Mouse (Mus musculus): Measurements from ENCODE around the gene Ipo9. TPM values are rescaled to one million over a fixed set of nuclear protein-coding genes. Genes with fewer than 3 reads are reported as not detected.

Ipo9 gene
- polyA plus RNA-seq, 1 experiment from 2014 or later = 104 TPM

DNA sequence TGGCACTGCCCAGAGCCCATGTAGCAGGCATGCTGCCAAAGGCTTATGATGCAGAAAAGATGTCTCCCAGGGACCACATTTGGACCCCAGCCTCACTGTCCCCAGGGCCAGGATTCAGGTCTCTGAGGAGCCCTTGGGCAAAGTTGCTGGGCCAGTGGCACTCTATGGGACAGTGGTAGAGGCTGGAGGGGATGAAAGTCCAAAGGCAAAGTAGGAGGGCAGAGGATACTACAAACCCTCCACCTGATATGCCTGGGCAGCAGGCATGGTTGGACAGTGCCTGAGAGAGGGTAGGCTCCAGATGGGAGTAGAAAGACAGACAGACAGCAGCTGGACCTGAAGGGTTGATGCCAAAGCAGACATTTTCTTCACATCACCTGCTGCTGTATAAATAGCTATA is 63.9 kb downstream of the Ipo9 start:
- Histone ChIP-seq H3K4me2 (no peak overlapping the region), H3K9ac (no peak overlapping the region), H3K4me3 (no peak overlapping the region), H3K36me3 (no peaks in the 10 kb centered on the region), H3K27ac (replicated peaks) (no peak overlapping the region), H3K4me1 (replicated peaks) (peaks cover 24% of the 10 kb centered on the region), H3K9me3 (no peaks in the 10 kb centered on the region; the same call in 1 of the 2 replicates), H3K27me3 (no peaks in the 10 kb centered on the region)
- ATAC-seq (ENCODE audit: low read depth) = no peak

DNA sequence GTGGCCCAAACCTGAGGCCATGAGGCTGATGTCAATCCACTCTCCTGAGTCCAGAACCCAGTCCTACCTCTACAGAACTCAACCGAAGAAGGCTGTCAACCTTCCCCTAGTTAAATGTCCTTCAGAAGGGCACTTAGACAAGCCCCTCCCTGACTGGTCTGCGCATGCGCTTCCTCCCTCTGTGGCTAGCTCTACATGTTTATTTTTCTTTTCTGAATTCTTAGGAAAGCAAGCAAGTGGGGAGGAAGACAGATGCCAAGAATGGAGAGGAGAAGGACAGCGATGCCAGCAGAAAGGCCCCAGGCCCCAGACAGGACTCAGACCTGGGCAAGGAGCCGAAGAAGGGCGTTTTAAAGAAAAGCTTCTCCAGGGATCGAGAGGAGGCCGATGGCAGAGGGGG is 66.9 kb downstream of the Ipo9 start:
- no peak for ATAC-seq (ENCODE audit: low read depth)
- Histone ChIP-seq H3K36me3 (no peaks in the 10 kb centered on the region), H3K4me2 (no peak overlapping the region), H3K9me3 (no peaks in the 10 kb centered on the region; the same call in 1 of the 2 replicates), H3K9ac (no peak overlapping the region), H3K27me3 (no peaks in the 10 kb centered on the region), H3K27ac (replicated peaks) (no peak overlapping the region), H3K4me1 (replicated peaks) (peaks cover 8% of the 10 kb centered on the region), H3K4me3 (no peak overlapping the region)
- 83% methylated on average over 8 of the region's 8 CpGs for WGBS

DNA sequence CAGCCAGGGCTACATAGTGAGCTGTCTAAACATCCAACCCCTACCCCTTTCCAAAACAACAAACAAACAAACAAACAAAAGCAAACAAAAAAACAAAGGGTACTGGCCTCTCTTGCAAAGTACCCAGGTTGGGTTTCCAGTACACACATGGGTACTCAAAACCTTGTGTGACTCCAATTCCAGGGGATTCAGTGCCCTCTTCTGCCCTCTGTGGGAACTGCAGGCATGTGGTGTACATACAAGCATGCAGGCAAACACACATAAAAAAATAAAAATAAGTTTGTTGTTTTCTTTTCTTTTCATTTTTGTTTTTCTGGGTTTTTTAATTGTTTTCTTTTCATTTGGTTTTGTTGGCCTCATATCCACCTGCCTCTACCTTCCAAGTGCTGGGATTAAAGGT is 68.2 kb downstream of the Ipo9 start:
- no peaks in the 10 kb centered on the region for H3K27me3 ChIP-seq
- H3K4me2 ChIP-seq = no peak overlapping the region
- no peak for ATAC-seq (ENCODE audit: low read depth)
- no peak overlapping the region for H3K27ac ChIP-seq (replicated peaks)
- no peaks in the 10 kb centered on the region for H3K4me1 ChIP-seq (replicated peaks)
- no peak overlapping the region for H3K4me3 ChIP-seq
- H3K9ac ChIP-seq = no peak overlapping the region
- no peaks in the 10 kb centered on the region for H3K36me3 ChIP-seq
- H3K9me3 ChIP-seq = no peaks in the 10 kb centered on the region; the same call in 1 of the 2 replicates

DNA sequence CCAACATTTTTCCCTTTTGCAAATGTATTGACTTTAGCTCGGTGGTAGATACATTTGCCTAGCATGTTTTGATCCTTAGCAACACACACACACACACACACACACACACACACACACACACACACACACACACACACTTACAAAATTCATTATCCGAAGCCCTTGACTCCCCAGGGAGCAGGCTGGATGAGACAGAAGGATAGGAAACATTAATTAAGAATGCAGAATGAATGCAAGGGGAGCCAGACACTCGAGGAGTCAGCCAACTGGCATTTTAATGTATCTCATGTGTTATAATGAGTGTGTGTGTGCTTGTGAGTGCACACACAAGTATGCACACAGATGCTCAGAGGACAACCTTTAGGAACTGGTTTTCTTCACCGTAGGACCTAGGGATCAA is 68.8 kb downstream of the Ipo9 start:
- H3K27me3 ChIP-seq = no peaks in the 10 kb centered on the region
- no peak overlapping the region for H3K9ac ChIP-seq
- no peak for ATAC-seq (ENCODE audit: low read depth)
- H3K4me3 ChIP-seq = no peak overlapping the region
- no peak overlapping the region for H3K27ac ChIP-seq (replicated peaks)
- no peaks in the 10 kb centered on the region; the same call in 1 of the 2 replicates for H3K9me3 ChIP-seq
- H3K36me3 ChIP-seq = no peaks in the 10 kb centered on the region
- no peaks in the 10 kb centered on the region for H3K4me1 ChIP-seq (replicated peaks)
- WGBS = 56% methylated on average over 4 of the region's 4 CpGs
- H3K4me2 ChIP-seq = no peak overlapping the region

DNA sequence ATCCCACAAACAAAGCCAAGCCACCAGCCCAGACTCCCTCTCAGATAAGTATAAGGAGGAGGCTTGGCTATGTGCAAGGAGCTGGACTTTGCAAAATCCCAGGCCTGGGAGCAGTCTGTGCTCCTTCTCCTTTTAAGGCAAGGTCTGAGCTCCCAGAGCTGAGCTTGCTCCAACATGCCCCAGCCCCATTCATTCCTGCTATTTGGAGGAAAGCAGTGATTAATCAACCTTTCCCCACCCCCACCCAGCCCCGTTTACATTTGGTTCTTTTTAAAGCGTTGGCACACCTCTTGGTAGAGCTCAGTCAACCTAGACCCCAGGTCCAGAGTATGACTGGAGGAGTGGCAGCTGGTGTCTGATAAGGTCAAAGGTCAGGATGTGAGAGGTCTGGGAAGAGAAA is 71.2 kb downstream of the Ipo9 start:
- no peaks in the 10 kb centered on the region for H3K4me1 ChIP-seq (replicated peaks)
- WGBS = 48% methylated on average over 2 of the region's 2 CpGs
- H3K9ac ChIP-seq = no peak overlapping the region
- H3K27me3 ChIP-seq = no peaks in the 10 kb centered on the region
- no peak overlapping the region for H3K4me2 ChIP-seq
- no peaks in the 10 kb centered on the region for H3K36me3 ChIP-seq
- no peak overlapping the region for H3K4me3 ChIP-seq
- H3K27ac ChIP-seq (replicated peaks) = no peak overlapping the region
- no peak for ATAC-seq (ENCODE audit: low read depth)
- no peaks in the 10 kb centered on the region; the same call in 1 of the 2 replicates for H3K9me3 ChIP-seq

DNA sequence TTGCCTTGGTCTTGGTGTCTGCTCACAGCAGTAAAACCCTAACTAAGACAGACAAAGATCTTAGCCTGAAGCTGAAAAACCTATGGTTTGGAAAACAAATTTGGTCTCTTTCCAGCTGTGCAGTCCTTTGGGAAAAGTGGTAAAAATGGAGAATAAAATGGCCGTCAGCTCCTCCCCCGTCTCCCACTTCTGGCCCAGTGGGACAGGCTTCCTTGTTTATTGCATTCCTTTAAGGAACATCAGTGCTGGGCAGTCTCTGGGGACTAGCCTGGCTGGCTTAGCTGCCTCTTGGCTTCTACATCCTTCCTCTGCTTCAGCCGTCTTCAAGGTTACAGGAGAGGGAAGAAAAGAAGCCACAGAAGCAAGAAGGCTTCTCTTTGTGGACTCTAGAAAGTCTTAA is 78.3 kb downstream of the Ipo9 start:
- 56% methylated on average over 3 of the region's 3 CpGs for WGBS
- H3K4me2 ChIP-seq = no peak overlapping the region
- no peak overlapping the region for H3K4me3 ChIP-seq
- H3K4me1 ChIP-seq (replicated peaks) = no peaks in the 10 kb centered on the region; the same call in 1 of the 2 replicates
- no peak overlapping the region for H3K9ac ChIP-seq
- H3K27ac ChIP-seq (replicated peaks) = no peak overlapping the region
- H3K27me3 ChIP-seq = no peaks in the 10 kb centered on the region
- H3K36me3 ChIP-seq = no peaks in the 10 kb centered on the region
- H3K9me3 ChIP-seq = no peaks in the 10 kb centered on the region
- ATAC-seq (ENCODE audit: low read depth) = no peak

DNA sequence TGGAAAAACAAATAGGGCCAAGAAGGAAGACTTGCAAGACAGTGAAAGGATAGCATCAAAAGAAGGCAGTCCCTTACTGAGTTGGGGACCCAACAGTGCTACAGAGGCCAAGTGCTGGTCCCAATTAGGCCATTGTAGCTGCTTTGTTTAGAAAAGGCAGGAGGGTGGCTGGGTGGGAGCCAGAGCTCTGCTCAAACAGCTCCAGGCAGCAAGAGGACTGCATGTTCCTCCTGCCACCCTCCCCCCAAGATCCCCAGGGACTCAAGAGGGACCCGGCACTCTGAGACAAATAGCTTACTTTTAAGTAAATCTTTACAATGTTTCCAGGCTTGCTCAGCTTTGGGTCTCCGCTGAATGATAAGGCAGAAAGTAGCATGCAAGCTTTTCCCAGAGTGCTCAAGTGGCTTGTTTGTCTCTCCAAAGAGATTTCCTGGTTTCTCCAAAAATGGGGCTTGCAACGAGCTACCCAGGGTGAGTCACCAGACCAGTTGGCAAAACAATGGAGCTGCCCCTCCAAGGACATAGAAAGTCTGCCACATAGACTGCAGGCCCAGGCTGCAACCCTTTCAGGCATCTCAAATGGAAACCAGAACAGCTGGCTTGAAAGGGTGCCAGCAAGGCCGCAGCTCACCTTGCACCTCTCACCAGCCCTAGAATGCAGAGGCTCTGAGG is 82.7 kb downstream of the Ipo9 start:
- H3K4me2 ChIP-seq = no peak overlapping the region
- H3K9ac ChIP-seq = no peak overlapping the region
- 52% methylated on average over 4 of the region's 4 CpGs for WGBS
- H3K36me3 ChIP-seq = no peaks in the 10 kb centered on the region
- no peak overlapping the region for H3K27ac ChIP-seq (replicated peaks)
- no peak for ATAC-seq (ENCODE audit: low read depth)
- H3K9me3 ChIP-seq = no peaks in the 10 kb centered on the region
- no peak overlapping the region for H3K4me3 ChIP-seq
- H3K27me3 ChIP-seq = no peaks in the 10 kb centered on the region
- no peaks in the 10 kb centered on the region; the same call in 1 of the 2 replicates for H3K4me1 ChIP-seq (replicated peaks)

DNA sequence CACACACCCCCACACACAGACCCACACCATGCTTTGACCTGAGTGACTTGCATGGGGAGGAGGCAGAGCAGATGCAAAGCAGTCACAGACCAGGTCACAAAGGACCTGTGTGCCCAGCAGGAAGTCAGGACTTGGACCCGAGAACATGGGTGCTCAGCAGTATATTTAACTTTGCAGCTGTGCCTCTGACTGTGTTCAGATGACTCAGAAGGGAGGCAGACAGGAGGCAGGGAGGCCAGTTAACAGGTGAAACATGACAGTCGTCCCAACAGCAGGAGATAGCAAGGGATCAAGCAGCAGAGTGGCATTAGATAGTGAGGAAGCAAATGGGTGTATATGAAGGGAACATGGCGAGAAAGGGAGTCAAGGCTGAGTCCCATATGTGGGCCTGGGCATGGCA is 83.4 kb downstream of the Ipo9 start:
- no peaks in the 10 kb centered on the region for H3K36me3 ChIP-seq
- WGBS = 73% methylated on average over 3 of the region's 3 CpGs
- no peak for ATAC-seq (ENCODE audit: low read depth)

DNA sequence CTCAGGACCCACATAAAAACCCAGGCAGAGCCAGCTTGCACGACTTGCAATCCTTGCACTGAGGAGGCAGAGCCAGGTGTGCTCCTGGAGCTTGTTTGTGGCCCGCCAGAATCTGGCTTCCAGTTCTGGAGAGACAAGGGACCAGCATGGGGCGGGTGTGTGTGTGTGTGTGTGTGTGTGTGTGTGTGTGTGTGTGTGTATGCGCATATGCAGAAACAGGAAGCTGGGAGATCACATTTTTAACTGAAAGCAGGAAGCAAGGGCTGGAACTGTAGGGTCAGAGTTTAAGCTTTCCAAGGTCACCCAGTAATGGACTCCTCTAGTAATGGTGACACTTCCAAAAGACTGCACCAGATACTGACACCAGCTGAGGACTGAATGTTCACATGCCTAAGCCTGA is 86.3 kb downstream of the Ipo9 start:
- no peak overlapping the region for H3K27ac ChIP-seq (replicated peaks)
- peaks cover 4% of the 10 kb centered on the region; the same call in 1 of the 2 replicates for H3K4me1 ChIP-seq (replicated peaks)
- no peak for ATAC-seq (ENCODE audit: low read depth)
- H3K9ac ChIP-seq = no peak overlapping the region
- WGBS = 59% methylated on average over 4 of the region's 4 CpGs
- H3K9me3 ChIP-seq = no peaks in the 10 kb centered on the region
- no peak overlapping the region for H3K4me3 ChIP-seq
- no peak overlapping the region for H3K4me2 ChIP-seq
- H3K27me3 ChIP-seq = no peaks in the 10 kb centered on the region
- no peaks in the 10 kb centered on the region for H3K36me3 ChIP-seq

More for the DNA sequence above, 83.4 kb downstream of the Ipo9 start:
- no peak overlapping the region for H3K4me2 ChIP-seq
- H3K27me3 ChIP-seq = no peaks in the 10 kb centered on the region
- no peaks in the 10 kb centered on the region for H3K9me3 ChIP-seq
- no peak overlapping the region for H3K9ac ChIP-seq
- H3K27ac ChIP-seq (replicated peaks) = no peak overlapping the region
- H3K4me1 ChIP-seq (replicated peaks) = peaks cover 2% of the 10 kb centered on the region; the same call in 1 of the 2 replicates
- no peak overlapping the region for H3K4me3 ChIP-seq

DNA sequence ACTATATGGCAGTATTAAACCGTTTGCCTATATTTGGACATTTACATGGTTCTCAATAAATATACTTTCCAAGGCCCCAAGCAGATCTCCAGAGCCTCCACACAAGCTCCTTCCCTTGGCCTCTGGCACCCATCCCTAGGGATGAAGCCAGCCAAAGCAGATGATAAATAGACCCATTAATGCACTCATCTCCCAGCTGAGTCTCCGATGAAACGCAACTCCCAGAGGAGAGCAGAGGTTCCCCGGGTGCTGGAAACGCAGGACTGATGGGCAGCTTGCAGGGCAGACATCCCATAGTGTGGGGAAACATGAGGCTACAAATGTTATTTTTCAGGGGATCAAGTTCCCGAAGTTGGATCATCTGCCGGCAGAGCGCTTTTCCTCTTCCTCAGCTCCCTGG is 88.4 kb downstream of the Ipo9 start:
- 55% methylated on average over 8 of the region's 8 CpGs for WGBS
- H3K4me3 ChIP-seq = no peak overlapping the region
- H3K4me2 ChIP-seq = no peak overlapping the region
- no peaks in the 10 kb centered on the region for H3K27me3 ChIP-seq
- H3K36me3 ChIP-seq = no peaks in the 10 kb centered on the region
- no peak for ATAC-seq (ENCODE audit: low read depth)
- H3K4me1 ChIP-seq (replicated peaks) = 0 out of 2 replicates have a peak, but pooled peaks cover 4% of the 10 kb centered on the region
- no peaks in the 10 kb centered on the region for H3K9me3 ChIP-seq
- no peak overlapping the region for H3K9ac ChIP-seq
- no peak overlapping the region for H3K27ac ChIP-seq (replicated peaks)

Small RNA genes within 50 kb of the gene (microRNA-seq; reads per million reads assigned to microRNA genes)
- gene Mir1231 = 0.89 reads per million

Other genes starting within 250 kb of the Ipo9 start
- gene Elf3, start 171.9 kb downstream of the Ipo9 start, polyA plus RNA-seq (2015; fragmentation: Nextera tagmentation; extraction: Ambion mirVana) = 0.52 and 0.59 TPM in 2 replicates
- gene Rnpep, start 146.4 kb downstream of the Ipo9 start, polyA plus RNA-seq (2015; fragmentation: Nextera tagmentation; extraction: Ambion mirVana) = 104 and 106 TPM in 2 replicates
- gene Timm17a, start 116.7 kb downstream of the Ipo9 start, polyA plus RNA-seq (2015; fragmentation: Nextera tagmentation; extraction: Ambion mirVana) = 160 and 166 TPM in 2 replicates
- 0.31 and 0.33 TPM in 2 replicates for gene Lmod1, start 105.7 kb downstream of the Ipo9 start, polyA plus RNA-seq (2015; fragmentation: Nextera tagmentation; extraction: Ambion mirVana)
- 81.8 and 95.4 TPM in 2 replicates for gene Shisa4, start 55.3 kb downstream of the Ipo9 start, polyA plus RNA-seq (2015; fragmentation: Nextera tagmentation; extraction: Ambion mirVana)
- 34.9 and 38.6 TPM in 2 replicates for gene Nav1, start 176.8 kb upstream of the Ipo9 start, polyA plus RNA-seq (2015; fragmentation: Nextera tagmentation; extraction: Ambion mirVana)

All from neural tube, embryonic 13.5 days (tissue).